Mouse (Mus musculus): ENCODE measurements around the gene Ubxn7. TPM values are rescaled to one million over a fixed set of nuclear protein-coding genes. Genes with fewer than 3 reads are reported as not detected.
A peak's percentile ranks its signal among the peaks of the same experiment; 100 is the strongest.
"Not testable (repeated sequence)": the region's sequence is repeated elsewhere in the genome, so short reads cannot be mapped to it uniquely, and the experiment has no call there.

The Ubxn7 gene
- total RNA-seq (2014; rRNA removed), result 27.1 and 28.7 TPM in 2 replicates
- 12.0 and 12.1 TPM in 2 replicates for polyA plus RNA-seq (2015; fragmentation: Nextera tagmentation; extraction: Ambion mirVana)

GRCm38 (mm10) chr16:32332040-32332555, at the start of gene Ubxn7:
TSS of gene Ubxn7 (plus strand) at chr16:32332257.
- H3K4me1 ChIP-seq (ENCODE audit: insufficient read depth, low read length), result no peaks in the 10 kb centered on the region
- no peaks in the 10 kb centered on the region for H3K9me3 ChIP-seq (ENCODE audit: low read length)
- no peak; the same call in 1 of the 2 replicates for TF ChIP-seq CTCF (IDR thresholded peaks at IDR 0.05; ENCODE audit: low read depth)
- peak within 1 kb of the TSS; percentile 66 for H3K4me2 ChIP-seq (ENCODE audit: low read depth, low read length)
- H3K27ac ChIP-seq, result peak within 1 kb of the TSS; percentile 96
- H3K27me3 ChIP-seq (ENCODE audit: insufficient read depth, low read length), result no peaks in the 10 kb centered on the region
- DNase-seq (ENCODE audit: low spot score) (peak; percentile 98), ATAC-seq (peak; percentile 99)
- under 1% methylated on average over 47 of the region's 52 CpGs for WGBS
- no peaks in the 10 kb centered on the region for H3K36me3 ChIP-seq (ENCODE audit: insufficient read depth, low read length)
- peak within 1 kb of the TSS; percentile 98 for H3K9ac ChIP-seq (replicated peaks; ENCODE audit: low read length)
- peak within 1 kb of the TSS; percentile 100 for H3K4me3 ChIP-seq (ENCODE audit: low read length)

GRCm38 (mm10) chr16:32282608-32283007, 49.4 kb upstream of the Ubxn7 start:
- TF ChIP-seq CTCF (IDR thresholded peaks at IDR 0.05; ENCODE audit: low read depth), result 0 out of 2 replicates have a peak, but pooled peaks have one; percentile 12
- Histone ChIP-seq H3K27me3 (ENCODE audit: insufficient read depth, low read length) (no peaks in the 10 kb centered on the region), H3K4me2 (ENCODE audit: low read depth, low read length) (no peak overlapping the region), H3K4me1 (ENCODE audit: insufficient read depth, low read length) (peaks cover 2% of the 10 kb centered on the region; the same call in 1 of the 2 replicates), H3K9me3 (ENCODE audit: low read length) (no peaks in the 10 kb centered on the region), H3K36me3 (ENCODE audit: insufficient read depth, low read length) (peaks cover 24% of the 10 kb centered on the region; the same call in 1 of the 2 replicates), H3K9ac (replicated peaks; ENCODE audit: low read length) (no peak overlapping the region), H3K4me3 (ENCODE audit: low read length) (no peak overlapping the region), H3K27ac (no peak overlapping the region)
- DNase-seq (ENCODE audit: low spot score) (no peak), ATAC-seq (no peak)

- WGBS, result 91% methylated on average over 4 of the region's 4 CpGs
- Histone ChIP-seq H3K9me3 (ENCODE audit: low read length) (no peaks in the 10 kb centered on the region), H3K27ac (no peak overlapping the region), H3K9ac (replicated peaks; ENCODE audit: low read length) (no peak overlapping the region), H3K27me3 (ENCODE audit: insufficient read depth, low read length) (no peaks in the 10 kb centered on the region), H3K36me3 (ENCODE audit: insufficient read depth, low read length) (peaks cover 34% of the 10 kb centered on the region), H3K4me2 (ENCODE audit: low read depth, low read length) (no peak overlapping the region), H3K4me1 (ENCODE audit: insufficient read depth, low read length) (no peaks in the 10 kb centered on the region), H3K4me3 (ENCODE audit: low read length) (no peak overlapping the region)
- TF ChIP-seq CTCF (IDR thresholded peaks at IDR 0.05; ENCODE audit: low read depth), result no peak
- ATAC-seq (no peak), DNase-seq (ENCODE audit: low spot score) (no peak)
Observed at GRCm38 (mm10) chr16:32291821-32292220, 40.2 kb upstream of the Ubxn7 start.

GRCm38 (mm10) chr16:32299617-32300016, 32.4 kb upstream of the Ubxn7 start:
- H3K4me1 ChIP-seq (ENCODE audit: insufficient read depth, low read length); H3K4me2 ChIP-seq (ENCODE audit: low read depth, low read length); H3K4me3 ChIP-seq (ENCODE audit: low read length); ATAC-seq; DNase-seq (ENCODE audit: low spot score); H3K27me3 ChIP-seq (ENCODE audit: insufficient read depth, low read length); H3K27ac ChIP-seq; H3K9me3 ChIP-seq (ENCODE audit: low read length); H3K9ac ChIP-seq (replicated peaks; ENCODE audit: low read length): not testable (repeated sequence)
- peaks cover 35% of the 10 kb centered on the region for H3K36me3 ChIP-seq (ENCODE audit: insufficient read depth, low read length)
- WGBS, result 98% methylated on average over 4 of the region's 4 CpGs

- peaks cover 19% of the 10 kb centered on the region; the same call in 1 of the 2 replicates for H3K36me3 ChIP-seq (ENCODE audit: insufficient read depth, low read length)
- ATAC-seq (no peak), DNase-seq (ENCODE audit: low spot score) (no peak)
- no peaks in the 10 kb centered on the region for H3K9me3 ChIP-seq (ENCODE audit: low read length)
- 30% methylated on average over 1 of the region's 1 CpGs for WGBS
- no peak overlapping the region for H3K27ac ChIP-seq
- H3K4me3 ChIP-seq (ENCODE audit: low read length), result no peak overlapping the region
- no peaks in the 10 kb centered on the region for H3K4me1 ChIP-seq (ENCODE audit: insufficient read depth, low read length)
- no peak overlapping the region for H3K9ac ChIP-seq (replicated peaks; ENCODE audit: low read length)
- no peak for TF ChIP-seq CTCF (IDR thresholded peaks at IDR 0.05; ENCODE audit: low read depth)
- H3K4me2 ChIP-seq (ENCODE audit: low read depth, low read length), result no peak overlapping the region
- no peaks in the 10 kb centered on the region for H3K27me3 ChIP-seq (ENCODE audit: insufficient read depth, low read length)
Observed at GRCm38 (mm10) chr16:32303046-32303445, 29.0 kb upstream of the Ubxn7 start.

- ATAC-seq (no peak), DNase-seq (ENCODE audit: low spot score) (no peak)
- H3K9me3 ChIP-seq (ENCODE audit: low read length), result no peaks in the 10 kb centered on the region
- no peak overlapping the region for H3K4me2 ChIP-seq (ENCODE audit: low read depth, low read length)
- H3K36me3 ChIP-seq (ENCODE audit: insufficient read depth, low read length), result peaks cover 11% of the 10 kb centered on the region; the same call in 1 of the 2 replicates
- H3K27me3 ChIP-seq (ENCODE audit: insufficient read depth, low read length), result no peaks in the 10 kb centered on the region
- TF ChIP-seq CTCF (IDR thresholded peaks at IDR 0.05; ENCODE audit: low read depth), result no peak
- H3K4me1 ChIP-seq (ENCODE audit: insufficient read depth, low read length), result no peaks in the 10 kb centered on the region
- 92% methylated on average over 7 of the region's 7 CpGs for WGBS
- H3K27ac ChIP-seq, result no peak overlapping the region
- H3K9ac ChIP-seq (replicated peaks; ENCODE audit: low read length), result no peak overlapping the region
- H3K4me3 ChIP-seq (ENCODE audit: low read length), result no peak overlapping the region
Observed at GRCm38 (mm10) chr16:32303886-32304285, 28.2 kb upstream of the Ubxn7 start.

- Histone ChIP-seq H3K27ac (no peak overlapping the region), H3K4me2 (ENCODE audit: low read depth, low read length) (no peak overlapping the region), H3K9me3 (ENCODE audit: low read length) (no peaks in the 10 kb centered on the region), H3K36me3 (ENCODE audit: insufficient read depth, low read length) (no peaks in the 10 kb centered on the region), H3K9ac (replicated peaks; ENCODE audit: low read length) (no peak overlapping the region), H3K4me1 (ENCODE audit: insufficient read depth, low read length) (no peaks in the 10 kb centered on the region), H3K27me3 (ENCODE audit: insufficient read depth, low read length) (no peaks in the 10 kb centered on the region), H3K4me3 (ENCODE audit: low read length) (no peak overlapping the region)
- WGBS, result 72% methylated on average over 4 of the region's 4 CpGs
- DNase-seq (ENCODE audit: low spot score), result no peak
- ATAC-seq, result no peak
- no peak for TF ChIP-seq CTCF (IDR thresholded peaks at IDR 0.05; ENCODE audit: low read depth)
Observed at GRCm38 (mm10) chr16:32311970-32312369, 20.1 kb upstream of the Ubxn7 start.
